Mouse (Mus musculus) left cerebral cortex, postnatal 10 days (tissue): ENCODE data around the gene Smim13. TPM values are rescaled to one million over a fixed set of nuclear protein-coding genes. Genes with fewer than 3 reads are reported as not detected.

ENCODE experiments used
- total RNA-seq, 2 experiments: library from RNA; stranded (reverse); gene quantifications; 2 replicates each; pipeline ENCODE4 v1.2.3; 2021

The Smim13 gene
- total RNA-seq, 2 experiments from 2014 or later = 157 to 163 TPM

Other genes with a start within 250 kb of the Smim13 start
- 10 to 100 TPM; 31.6 to 32.6 TPM for gene Pak1ip1, start 248.8 kb upstream of the Smim13 start, total RNA-seq
- 10 to 100 TPM; 65.1 to 67.8 TPM for gene Tmem14c, start 233.6 kb upstream of the Smim13 start, total RNA-seq
- 1 to 10 TPM; 1.2 to 2.1 TPM for gene Mak, start 170.1 kb upstream of the Smim13 start, total RNA-seq
- not detected for gene Gcm2, start 138.8 kb upstream of the Smim13 start, total RNA-seq
- gene Sycp2l, start 135.5 kb upstream of the Smim13 start, total RNA-seq = under 1 TPM in 1 of 2 experiments, not detected in 1; 0.49 TPM
- gene Elovl2, start 29.4 kb upstream of the Smim13 start, total RNA-seq = 10 to 100 TPM; 39.2 to 39.6 TPM
- gene Gm17364, start 24.1 kb downstream of the Smim13 start, total RNA-seq = not detected
- gene Nedd9, start 237.5 kb downstream of the Smim13 start, total RNA-seq = 10 to 100 TPM in 1 of 2 experiments, 1 to 10 TPM in 1; 9.4 to 14.5 TPM